Mouse (Mus musculus) kidney, adult 10 weeks (tissue): ENCODE results near the gene Tep1. TPM values are rescaled to one million over a fixed set of nuclear protein-coding genes. Genes with fewer than 3 reads are reported as not detected.

Experiments
- polyA plus RNA-seq: library from polyadenylated mRNA; stranded (reverse); fragments of 350-450 nt; fragmentation: Illumina TruSeq; extraction: RNeasy Lipid Tissue Mini Kit (QIAGEN cat#74804); gene quantifications from one replicate; pipeline ENCODE4 v1.2.3, GENCODE M21; 2014; ENCODE audit warnings: low read depth, low replicate concordance

Gene Tep1
- 6.9 TPM for polyA plus RNA-seq

DNA sequence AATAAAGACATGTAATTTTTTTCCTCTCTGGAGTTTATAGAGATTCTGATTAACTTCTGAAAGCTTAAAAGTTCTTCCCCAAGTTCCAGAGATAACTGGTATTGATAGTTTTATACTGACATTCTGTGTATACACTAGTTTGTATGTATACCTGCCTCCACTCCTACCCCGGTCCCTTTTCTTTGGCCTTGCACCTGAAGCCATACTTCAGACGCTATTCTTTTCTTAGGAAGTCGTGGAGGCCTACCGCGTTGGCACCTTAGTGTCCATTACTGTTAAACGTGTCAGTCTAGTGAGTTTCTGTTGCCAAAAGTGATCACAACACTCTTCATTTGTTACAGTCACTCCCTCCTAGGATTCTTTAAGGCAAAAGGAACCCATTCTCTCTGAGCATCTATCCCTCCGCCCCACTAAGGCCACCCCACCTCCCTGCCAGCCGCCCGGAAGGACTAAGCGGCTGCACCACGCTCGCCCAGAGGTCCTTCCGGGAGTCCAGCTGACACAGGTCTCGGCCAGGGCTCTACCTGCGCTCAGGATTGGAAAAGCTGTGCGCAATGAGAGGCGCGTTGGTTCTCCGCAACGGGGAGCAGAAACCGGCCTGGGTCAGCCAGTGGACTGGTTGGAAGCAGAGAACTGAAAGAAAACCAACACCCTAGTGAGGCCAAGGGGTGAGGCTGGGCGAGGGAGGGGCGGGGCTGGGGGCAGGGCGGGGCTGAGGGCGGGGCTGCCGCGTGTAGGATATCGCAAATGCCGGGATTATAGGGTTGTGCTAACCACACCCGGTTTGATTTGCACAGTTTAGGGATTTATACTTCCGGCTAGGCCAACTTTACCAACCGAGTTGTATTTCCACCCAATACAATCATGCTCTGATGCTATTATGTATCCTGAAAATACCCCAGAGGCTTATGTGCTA, at the start of gene Tep1:
TSS of gene Tep1 (minus strand) at position 672 of the 916 bp plus-strand sequence.

DNA sequence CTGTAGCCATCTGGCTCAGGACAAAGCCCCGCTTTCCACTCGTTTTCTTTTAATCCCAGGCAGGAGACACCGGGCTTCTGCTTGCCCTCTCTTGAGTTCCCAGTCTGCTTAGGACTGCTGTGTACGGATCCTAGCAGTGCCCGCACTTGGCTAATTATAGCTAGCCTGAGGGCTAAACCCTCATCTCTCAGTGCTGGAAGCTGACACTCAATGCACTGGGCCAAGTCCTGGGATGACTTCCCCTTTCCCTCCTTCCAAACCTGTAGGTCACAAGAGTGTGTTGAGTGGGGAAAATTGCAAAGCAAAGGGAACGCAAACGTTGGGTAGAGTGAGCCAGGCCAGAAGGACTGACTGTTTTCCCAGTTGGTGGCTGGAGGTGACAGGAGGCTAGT, 27.0 kb upstream of the Tep1 start, which contains the start of gene Klhl33:
TSS of gene Klhl33 (minus strand) at position 134 of the 392 bp plus-strand sequence.

DNA sequence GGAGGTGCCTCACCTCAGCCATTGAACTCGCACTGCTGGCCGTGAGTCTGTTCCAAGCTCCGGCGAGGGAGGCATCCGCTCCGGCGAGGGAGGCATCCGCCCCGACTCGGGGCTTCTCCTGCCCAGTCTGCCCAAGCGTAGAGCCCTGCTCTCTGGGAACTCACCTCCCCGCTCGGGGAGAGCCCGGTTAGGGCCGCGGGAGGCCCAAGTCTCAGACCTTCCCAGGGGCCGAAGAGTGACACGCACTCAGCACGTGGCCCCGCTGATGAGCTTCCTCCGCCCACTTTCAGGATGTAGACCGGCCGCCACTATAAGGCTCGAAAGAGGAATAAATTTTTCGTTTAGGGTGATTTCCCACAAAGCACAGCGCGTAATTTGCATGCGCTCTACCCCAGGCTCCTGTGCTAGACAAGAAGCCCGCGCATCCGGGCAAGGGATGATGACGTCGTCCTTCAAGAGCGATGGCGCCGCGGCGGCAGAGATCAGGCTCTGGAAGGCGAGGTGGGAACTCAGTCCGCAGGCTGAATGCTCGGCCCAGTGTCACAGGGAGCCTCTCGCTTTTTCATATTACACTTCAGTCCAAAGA, 62.8 kb downstream of the Tep1 start, which contains the start of the genes Ccnb1ip1 and Parp2:
TSS of gene Ccnb1ip1 (minus strand) at position 246 of the 586 bp plus-strand sequence.
TSS of gene Parp2 (plus strand) at position 355 of the 586 bp plus-strand sequence.

DNA sequence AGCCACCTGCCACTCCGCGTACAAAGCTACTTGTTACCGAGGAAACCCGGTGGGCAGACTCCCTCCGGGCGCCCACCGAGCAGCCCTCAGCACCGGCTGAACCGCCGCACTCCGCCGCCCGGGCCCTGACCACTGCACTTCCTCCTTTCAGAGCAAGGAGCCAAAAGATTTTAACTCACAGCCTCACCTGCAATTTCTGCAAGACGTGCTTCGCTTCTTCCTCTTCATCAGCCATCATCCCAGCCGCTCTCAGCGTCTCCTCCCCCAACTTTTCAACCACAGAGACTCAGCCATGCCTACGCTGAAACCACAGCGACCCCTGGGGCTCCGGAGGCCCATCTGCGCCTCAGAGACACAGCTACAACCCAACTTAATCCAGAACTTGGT, 85.1 kb downstream of the Tep1 start, which contains the start of gene Ttc5:
TSS of gene Ttc5 (minus strand) at position 269 of the 387 bp plus-strand sequence.

Other genes starting within 250 kb of the Tep1 start
- gene Olfr745, start 231.2 kb downstream of the Tep1 start, polyA plus RNA-seq, result not detected
- not detected for gene Olfr746, start 223.5 kb downstream of the Tep1 start, polyA plus RNA-seq
- gene Olfr747, start 177.4 kb downstream of the Tep1 start, polyA plus RNA-seq, result not detected
- not detected for gene Olfr748, start 163.2 kb downstream of the Tep1 start, polyA plus RNA-seq
- gene Olfr749, start 125.5 kb downstream of the Tep1 start, polyA plus RNA-seq, result not detected
- 13.3 TPM for gene Ttc5, start 85.0 kb downstream of the Tep1 start, polyA plus RNA-seq
- not detected for gene Ccnb1ip1, start 62.8 kb downstream of the Tep1 start, polyA plus RNA-seq
- gene Parp2, start 62.7 kb downstream of the Tep1 start, polyA plus RNA-seq, result 28.9 TPM
- gene Klhl33, start 26.9 kb upstream of the Tep1 start, polyA plus RNA-seq, result 0.20 TPM
- 10.9 TPM for gene Osgep, start 54.3 kb upstream of the Tep1 start, polyA plus RNA-seq
- gene Apex1, start 54.4 kb upstream of the Tep1 start, polyA plus RNA-seq, result 14.9 TPM
- gene Pip4p1, start 60.3 kb upstream of the Tep1 start, polyA plus RNA-seq, result 18.7 TPM
- gene Pnp, start 60.5 kb upstream of the Tep1 start, polyA plus RNA-seq, result 98.0 TPM
- gene Gm49342, start 74.0 kb upstream of the Tep1 start, polyA plus RNA-seq, result not detected
- gene Pnp2, start 85.4 kb upstream of the Tep1 start, polyA plus RNA-seq, result not detected
- not detected for gene Rnase10, start 137.2 kb upstream of the Tep1 start, polyA plus RNA-seq
- gene Rnase9, start 171.3 kb upstream of the Tep1 start, polyA plus RNA-seq, result not detected
- gene Rnase11, start 179.6 kb upstream of the Tep1 start, polyA plus RNA-seq, result not detected
- not detected for gene Rnase12, start 187.1 kb upstream of the Tep1 start, polyA plus RNA-seq
- not detected for gene Olfr750, start 203.9 kb upstream of the Tep1 start, polyA plus RNA-seq
- 36.1 TPM for gene Rnase4, start 220.5 kb upstream of the Tep1 start, polyA plus RNA-seq
- gene Ang, start 220.6 kb upstream of the Tep1 start, polyA plus RNA-seq, result 1.5 TPM
- gene Eddm3b, start 243.9 kb upstream of the Tep1 start, polyA plus RNA-seq, result 4.6 TPM